Mouse (Mus musculus) layer of hippocampus, postnatal 10 days (tissue): ENCODE measurements around the gene Tsacc. TPM values are rescaled to one million over a fixed set of nuclear protein-coding genes. Genes with fewer than 3 reads are reported as not detected.
"Not testable (repeated sequence)": the region's sequence is repeated elsewhere in the genome, so short reads cannot be mapped to it uniquely, and the experiment has no call there.

Experiments used
- DNase-seq, 2 experiments: peaks; one replicate each; pipeline ENCODE4 v3.0.0; 2021; ENCODE audit warnings: low spot score in 2 of 2
- long read RNA-seq: library from polyadenylated mRNA; stranded (forward); transcript quantifications from one replicate; pipeline ENCODE4 v2.0.0, GENCODE M21; 2023
- total RNA-seq, 2 experiments: library from RNA; stranded (reverse); gene quantifications; 2 replicates each; pipeline ENCODE4 v1.2.3; 2021

Tsacc gene
- 1 to 10 TPM; 1.8 to 7.0 TPM for total RNA-seq
- long read RNA-seq, partial matches to known transcripts = 1 of 6 reads
- long read RNA-seq, other reads (novel, unspliced or antisense) = 3 of 6 reads

- peak; percentile 88 to 94 for DNase-seq
These were observed at the start of gene Tsacc, which contains the start of gene Cct3 for GRCm38 (mm10) chr3:88296561-88297318. Gene Tsacc (minus strand): TSS chr3:88296999. Gene Cct3 (plus strand): TSS chr3:88297116.

DNA sequence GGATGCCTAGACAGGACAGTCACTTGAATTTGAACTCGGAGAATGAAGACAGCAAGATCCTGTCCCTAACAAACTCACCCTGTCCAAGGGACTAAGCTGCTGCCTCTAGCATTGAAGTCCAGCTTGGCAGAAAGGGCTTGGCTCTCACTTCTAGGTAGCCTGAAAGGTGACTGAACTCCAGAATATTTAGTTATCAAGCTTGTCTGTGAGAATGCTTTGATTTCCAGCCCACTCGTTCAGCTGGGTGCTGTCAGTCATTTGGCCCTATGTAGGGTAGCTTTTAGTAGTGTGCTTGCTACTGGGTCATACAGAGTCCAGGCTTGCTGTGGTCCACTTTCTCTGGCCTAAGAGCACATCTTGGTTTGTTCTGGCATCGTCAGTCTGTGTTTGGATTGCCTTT lies 42.2 kb upstream of the Tsacc start:
- no peak for DNase-seq

- DNase-seq = no peak
These were observed 41.5 kb upstream of the Tsacc start for GRCm38 (mm10) chr3:88338316-88338715.

- DNase-seq = no peak
These were observed 40.7 kb upstream of the Tsacc start for GRCm38 (mm10) chr3:88337367-88338020.

DNA sequence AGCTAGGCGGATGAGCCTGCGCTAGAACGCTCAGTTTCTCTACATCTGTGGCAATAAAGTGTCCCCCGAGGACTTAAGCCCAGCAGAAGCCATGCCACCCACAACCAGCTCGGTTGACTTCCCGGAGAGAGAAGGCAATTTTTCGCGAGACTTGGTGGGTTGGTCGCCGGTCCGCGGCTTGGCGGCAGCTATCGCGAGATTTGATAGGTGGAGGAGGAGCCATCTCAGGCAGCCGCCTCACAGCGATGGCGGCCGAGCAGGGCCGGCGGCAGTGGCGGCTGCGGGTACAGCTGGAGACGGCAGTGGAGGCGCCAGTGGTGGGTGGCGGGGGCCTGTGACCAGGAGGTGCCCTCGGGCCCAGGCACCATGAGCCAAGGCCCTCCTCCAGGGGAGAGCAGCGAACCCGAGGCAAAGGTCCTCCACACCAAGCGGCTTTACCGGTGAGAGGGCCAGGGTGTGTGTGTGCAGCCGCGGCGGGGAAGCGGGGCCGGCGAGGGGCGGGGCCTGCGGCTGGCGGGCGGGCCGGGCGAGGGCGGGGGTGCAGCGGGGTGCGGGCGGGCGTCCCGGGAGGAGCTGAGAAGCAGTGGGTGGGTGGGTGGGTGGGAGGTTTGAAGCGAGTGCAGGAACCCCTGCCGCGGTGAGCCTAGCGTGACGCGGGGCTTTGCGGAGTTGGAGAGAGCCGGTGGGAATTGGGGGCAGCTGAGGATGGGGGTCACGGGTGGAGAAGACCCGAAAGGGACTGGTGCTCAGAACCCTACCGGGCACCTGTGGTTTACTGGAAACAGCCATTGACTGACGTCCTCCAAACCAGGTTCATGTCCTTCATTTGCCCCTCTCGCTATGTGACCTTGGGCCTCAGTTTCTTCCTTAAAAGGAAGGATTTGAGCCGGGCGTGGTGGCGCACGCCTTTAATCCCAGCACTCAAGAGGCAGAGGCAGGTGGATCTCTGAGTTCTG lies 39.5 kb upstream of the Tsacc start, which contains the start of the genes Tmem79 and Smg5:
Gene Tmem79 (minus strand): TSS at position 91 of the 956 bp plus-strand sequence.
Gene Smg5 (plus strand): TSS at position 203 of the 956 bp plus-strand sequence.
- peak; percentile 96 for DNase-seq

- DNase-seq = peak in 1 of 2 experiments; percentile 20
These were observed 38.7 kb upstream of the Tsacc start for GRCm38 (mm10) chr3:88335436-88336053.

DNA sequence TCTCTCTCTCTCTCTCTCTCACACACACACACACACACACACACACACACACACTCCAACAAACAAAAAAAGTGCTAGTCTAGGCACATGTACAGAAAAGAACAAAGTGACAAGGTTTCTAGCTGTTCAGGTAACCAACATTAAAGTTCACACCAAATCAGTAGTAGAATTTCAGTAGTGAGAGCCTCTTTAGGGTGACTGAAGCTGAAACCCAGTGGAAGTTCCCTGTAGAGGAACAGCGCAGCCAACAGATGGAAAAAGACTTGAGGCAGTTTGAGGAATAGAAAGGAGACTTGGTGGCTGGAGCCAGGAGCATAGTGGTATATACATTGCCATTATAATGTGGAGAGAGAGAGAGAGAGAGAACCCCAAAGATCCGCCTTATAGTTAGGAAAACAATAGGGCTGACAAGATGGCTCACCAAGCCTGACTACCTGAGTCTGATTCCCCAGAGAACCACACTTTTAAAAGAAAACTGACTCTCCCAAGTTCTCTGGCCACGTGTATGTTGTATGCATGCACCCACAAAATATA lies 38.2 kb upstream of the Tsacc start:
- DNase-seq = no peak

DNA sequence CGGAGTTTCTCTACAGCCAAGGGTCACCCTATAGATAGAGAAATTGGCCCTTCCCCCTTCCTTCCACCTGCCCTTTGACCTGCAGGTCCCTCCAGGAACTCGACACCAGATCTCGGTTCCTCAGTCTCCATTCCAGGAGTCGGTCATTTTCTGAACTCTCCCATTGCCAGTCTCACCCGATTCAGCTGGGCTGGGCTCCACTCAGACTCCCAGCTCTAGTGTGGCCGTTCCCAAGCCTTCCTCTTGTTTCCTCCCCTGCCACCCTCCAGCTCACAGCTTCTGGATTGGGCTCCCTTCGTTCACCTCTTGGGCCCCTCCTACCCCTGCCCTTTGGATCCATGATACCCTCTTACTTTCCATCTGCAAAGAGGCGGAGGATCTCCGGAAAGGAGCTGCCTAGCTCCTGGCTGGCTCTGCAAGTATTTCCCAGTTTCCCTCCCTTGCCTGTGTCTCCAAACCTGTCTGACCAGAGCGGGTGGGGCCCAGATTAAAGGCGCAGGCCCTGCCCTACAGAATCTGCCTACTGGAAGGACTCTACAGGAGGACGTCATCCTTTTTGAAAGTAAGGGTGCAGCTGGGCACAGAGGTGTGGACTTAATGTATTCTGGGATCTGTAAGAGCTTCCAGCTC lies 37.3 kb upstream of the Tsacc start:
- no peak for DNase-seq

- no peak for DNase-seq
These were observed 34.5 kb upstream of the Tsacc start for GRCm38 (mm10) chr3:88331282-88331681.

GRCm38 (mm10) chr3:88328956-88329355 lies 32.2 kb upstream of the Tsacc start:
- no peak for DNase-seq

GRCm38 (mm10) chr3:88324951-88325405 lies 28.2 kb upstream of the Tsacc start, which contains the start of gene Glmp:
Gene Glmp (plus strand): TSS chr3:88325023.
- peak; percentile 60 to 67 for DNase-seq

GRCm38 (mm10) chr3:88299172-88299571 lies 2.4 kb upstream of the Tsacc start:
- DNase-seq = no peak

GRCm38 (mm10) chr3:88297321-88297851 lies 587 bp upstream of the Tsacc start:
- DNase-seq = no peak

DNA sequence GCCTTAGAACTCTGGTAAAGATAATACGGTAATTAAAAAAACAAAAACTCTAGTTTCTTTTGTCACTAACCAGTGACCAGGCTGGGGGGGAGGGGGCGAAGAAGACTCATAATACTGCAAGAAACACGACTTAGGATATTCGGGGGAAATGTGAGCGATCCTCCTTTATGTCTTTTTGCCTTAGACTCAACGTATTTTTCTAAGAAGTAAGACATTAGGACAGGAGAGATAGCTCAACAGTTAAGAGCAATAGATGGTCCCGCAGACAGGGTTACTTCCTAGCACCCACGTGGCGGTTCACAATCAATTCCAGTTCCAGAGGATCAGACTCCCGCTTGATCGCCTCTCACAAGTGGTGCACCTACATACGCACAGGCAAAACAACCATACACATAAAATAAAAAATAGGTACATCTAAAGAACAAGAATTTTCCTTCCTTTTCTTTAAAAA lies 664 bp downstream of the Tsacc start:
- no peak for DNase-seq

- DNase-seq = not testable (repeated sequence)
These were observed 1.5 kb downstream of the Tsacc start for GRCm38 (mm10) chr3:88295272-88295671.

GRCm38 (mm10) chr3:88291970-88292369 lies 4.8 kb downstream of the Tsacc start:
- DNase-seq = peak in 1 of 2 experiments; percentile 17

GRCm38 (mm10) chr3:88288133-88288713 lies 8.6 kb downstream of the Tsacc start:
- DNase-seq = not testable (repeated sequence)

- DNase-seq = no peak
These were observed 9.7 kb downstream of the Tsacc start, which contains the start of gene Gm38392 for GRCm38 (mm10) chr3:88287110-88287509. Gene Gm38392 (minus strand): TSS chr3:88287210.

GRCm38 (mm10) chr3:88285565-88285895 lies 11.3 kb downstream of the Tsacc start:
- DNase-seq = not testable (repeated sequence)
